24 mouse cellular contexts compared by ENCODE assay signal in genomic region chr11:86974401-86974800, GRCm38 (mm10). TPM values are rescaled to one million over a fixed set of nuclear protein-coding genes. Genes with fewer than 3 reads are reported as not detected.
DNase-seq lines count a peak whose midpoint lies in the region; ATAC-seq and TF ChIP-seq lines count a peak whose summit lies in the region.
"Had no signal": no experiment of that assay in that cellular context is flagged by ENCODE, and none has a peak within 500 bp of the region (broad histone marks: within the 10 kb centered on the region; RNA-seq: fewer than 3 reads in every experiment).

No protein-coding gene starts in this region.

- no peak overlapping the region for H3K4me3 ChIP-seq in gastrocnemius, adult 2 months
- H3K4me3 ChIP-seq in midbrain, embryonic 10.5 days, result no peak overlapping the region
- H3K4me3 ChIP-seq in midbrain, embryonic 16.5 days (ENCODE audit: low read depth, low read length), result no peak overlapping the region
- H3K4me3 ChIP-seq: embryonic facial prominence, embryonic 12.5 days; erythroblast, embryonic 14.5 days; forebrain, embryonic 12.5 days; heart, embryonic 13.5 days; hindbrain, embryonic 13.5 days; liver, embryonic 13.5 days had no signal

- H3K27me3 ChIP-seq in midbrain, embryonic 10.5 days (ENCODE audit: low read depth, poor library complexity, severe bottlenecking), result peaks cover 16% of the 10 kb centered on the region
- no peaks in the 10 kb centered on the region for H3K27me3 ChIP-seq in midbrain, embryonic 16.5 days (ENCODE audit: control insufficient read depth, insufficient read depth, low read depth, low read length)
- H3K27me3 ChIP-seq: embryonic facial prominence, embryonic 12.5 days; heart, embryonic 13.5 days; hindbrain, embryonic 13.5 days; liver, embryonic 13.5 days had no signal

- TF ChIP-seq CTCF in gastrocnemius, adult 2 months (IDR thresholded peaks at IDR 0.05), result no peak

- intact Hi-C loops in gastrocnemius, adult 2 months (cut with DNase I), result no loop called here
- intact Hi-C loops in gastrocnemius, postnatal 14 days (cut with DNase I; ENCODE audit: low total_unique reads), result no loop called here

- peak overlapping the region; percentile 76; the same call in 1 of the 2 replicates for H3K27ac ChIP-seq in gastrocnemius, adult 2 months
- H3K27ac ChIP-seq in midbrain, embryonic 10.5 days (replicated peaks), result peak overlapping the region; percentile 42; the same call in 1 of the 2 replicates
- H3K27ac ChIP-seq in midbrain, embryonic 16.5 days (ENCODE audit: low read length), result no peak overlapping the region
- H3K27ac ChIP-seq: forebrain, embryonic 12.5 days; liver, embryonic 13.5 days had no signal

- H3K4me1 ChIP-seq in midbrain, embryonic 10.5 days, result peaks cover 48% of the 10 kb centered on the region
- peaks cover 14% of the 10 kb centered on the region for H3K4me1 ChIP-seq in midbrain, embryonic 16.5 days (ENCODE audit: control insufficient read depth, insufficient read depth, low read length)

- no peak overlapping the region for H3K9ac ChIP-seq in midbrain, embryonic 16.5 days (ENCODE audit: low read depth, low read length)
- H3K9ac ChIP-seq: forebrain, embryonic 12.5 days; liver, embryonic 13.5 days had no signal

- H3K36me3 ChIP-seq in midbrain, embryonic 10.5 days, result peaks cover 4% of the 10 kb centered on the region; the same call in 1 of the 2 replicates
- H3K36me3 ChIP-seq in midbrain, embryonic 16.5 days (ENCODE audit: control insufficient read depth, insufficient read depth, low read length), result no peaks in the 10 kb centered on the region
- H3K36me3 ChIP-seq: liver, embryonic 13.5 days had no signal

- peak; percentile 32 for DNase-seq in gastrocnemius, adult 2 months
- no peak for DNase-seq in gastrocnemius, postnatal 14 days
- DNase-seq in midbrain, embryonic 10.5 days (ENCODE audit: low spot score), result no peak
- DNase-seq in thymus, postnatal 4 days, result peak; percentile 50
- DNase-seq in thymus, postnatal 10 days (ENCODE audit: low spot score in 2 of 2), result no peak
- no peak for DNase-seq in lung, postnatal 10 days
- no peak for DNase-seq in ovary, postnatal 14 days (ENCODE audit: low spot score)
- DNase-seq: adrenal gland, postnatal 25 days; cerebellum, adult 9-10 months; gastrocnemius, postnatal 10 days; heart, adult 11 months; heart, postnatal 36 days; kidney, adult 2 months; kidney, postnatal 14 days; liver, embryonic 13.5 days; lung, adult 2 months; right cerebral cortex, postnatal 4 days had no signal

- no peak overlapping the region for H3K4me2 ChIP-seq in midbrain, embryonic 16.5 days (ENCODE audit: low read length)
- H3K4me2 ChIP-seq: embryonic facial prominence, embryonic 12.5 days; forebrain, embryonic 12.5 days; heart, embryonic 13.5 days; hindbrain, embryonic 13.5 days; liver, embryonic 13.5 days had no signal

- 92% methylated on average over 3 of the region's 3 CpGs for WGBS in midbrain, embryonic 10.5 days
- WGBS in midbrain, embryonic 16.5 days, result 63% methylated on average over 3 of the region's 3 CpGs

- H3K9me3 ChIP-seq in midbrain, embryonic 10.5 days (replicated peaks), result no peaks in the 10 kb centered on the region
- no peaks in the 10 kb centered on the region for H3K9me3 ChIP-seq in midbrain, embryonic 16.5 days (replicated peaks; ENCODE audit: control insufficient read depth, low read length, poor library complexity, severe bottlenecking)
- H3K9me3 ChIP-seq: embryonic facial prominence, embryonic 12.5 days; forebrain, embryonic 12.5 days; heart, embryonic 13.5 days; hindbrain, embryonic 13.5 days; liver, embryonic 13.5 days had no signal

- ATAC-seq in midbrain, embryonic 16.5 days, result no peak
- ATAC-seq: CD4-positive, CD25-positive, alpha-beta regulatory T cell, adult 4 months had no signal

RNA-seq across cellular contexts. Expression of gene Ypel2, which starts 19.1 kb away (rescaled TPM):
- total RNA-seq in gastrocnemius, adult 2 months (2021), result 10 to 100 TPM in 1 of 2 experiments, 1 to 10 TPM in 1; 4.5 to 11.6 TPM
- total RNA-seq in gastrocnemius, postnatal 14 days (2021), result 1 to 10 TPM; 6.7 to 9.7 TPM
- polyA plus RNA-seq in midbrain, embryonic 10.5 days (2016; fragmentation: Nextera tagmentation; extraction: Ambion mirVana), result 3.0 and 4.4 TPM in 2 replicates
- polyA plus RNA-seq in midbrain, embryonic 16.5 days (2015; fragmentation: Nextera tagmentation; extraction: Ambion mirVana), result 5.7 and 6.5 TPM in 2 replicates

Comparison
In these comparisons a context has a peak if more than half of its experiments do, and no peak if none do; other contexts are left out.
1. DNase-seq: peak in gastrocnemius, adult 2 months (single experiment) and thymus, postnatal 4 days (single experiment); none in gastrocnemius, postnatal 14 days (single experiment), midbrain, embryonic 10.5 days (single experiment), thymus, postnatal 10 days (0 of 2), lung, postnatal 10 days (single experiment) and ovary, postnatal 14 days (single experiment).